Mouse (Mus musculus) liver, embryonic 14.5 days (tissue): ENCODE measurements around the gene Olfr1342.

Experiments used
- CTCF ChIP-seq: IDR thresholded peaks from 2 replicates; pipeline ENCODE4 v1.5.1; 2016; ENCODE audit warnings: antibody characterized with exemption, low read depth, control low read depth
- EP300 ChIP-seq: IDR thresholded peaks from 2 replicates; pipeline ENCODE4 v1.6.1; 2016; ENCODE audit warnings: antibody characterized with exemption, low read depth

DNA sequence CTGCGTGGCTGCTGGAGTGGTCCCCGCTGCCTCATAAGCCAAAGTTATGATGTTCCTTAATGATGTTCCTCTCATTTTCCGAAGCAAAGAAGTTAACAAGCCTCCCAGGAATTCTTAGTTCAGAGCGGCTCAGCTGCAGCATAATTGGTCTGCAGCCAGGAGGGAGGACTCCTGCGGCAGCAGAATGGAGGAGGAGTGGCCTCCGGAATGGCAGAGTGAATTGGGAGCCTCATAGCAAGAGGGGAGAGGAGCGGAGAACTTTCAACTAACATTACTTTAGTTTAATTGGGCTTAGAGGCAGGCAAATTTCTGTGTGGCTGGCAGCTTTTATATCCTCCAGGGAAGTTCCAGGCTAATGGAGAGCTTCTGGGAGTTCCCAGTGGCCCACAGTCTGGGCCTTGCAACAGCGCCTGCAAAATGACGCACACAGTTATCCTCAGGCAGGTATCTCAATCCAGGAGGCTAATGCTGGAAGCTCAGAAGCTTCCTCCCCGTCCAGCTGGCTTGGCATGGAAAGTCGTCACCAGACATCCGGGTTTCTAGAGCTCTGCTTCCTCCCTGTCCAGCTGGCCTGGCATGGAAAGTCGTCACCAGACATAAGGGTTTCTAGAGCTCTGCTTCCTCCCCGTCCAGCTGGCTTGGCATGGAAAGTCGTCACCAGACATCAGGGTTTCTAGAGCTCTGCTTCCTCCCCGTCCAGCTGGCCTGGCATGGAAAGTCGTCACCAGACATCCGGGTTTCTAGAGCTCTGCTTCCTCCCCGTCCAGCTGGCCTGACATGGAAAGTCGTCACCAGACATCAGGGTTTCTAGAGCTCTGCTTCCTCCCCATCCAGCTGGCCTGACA lies 50.0 kb downstream of the Olfr1342 start:
- TF ChIP-seq CTCF (no peak), EP300 (no peak)
